In genomic region chr12:33341351-33341892, GRCm38 (mm10) we compare ENCODE assay signal across 9 mouse cellular contexts. TPM values are rescaled to one million over a fixed set of nuclear protein-coding genes. Genes with fewer than 3 reads are reported as not detected.
DNase-seq lines count a peak whose midpoint lies in the region; ATAC-seq and TF ChIP-seq lines count a peak whose summit lies in the region.
"Had no signal": no experiment of that assay in that cellular context is flagged by ENCODE, and none has a peak within 500 bp of the region (broad histone marks: within the 10 kb centered on the region; RNA-seq: fewer than 3 reads in every experiment).

No protein-coding gene starts in this region.

- TF ChIP-seq CTCF in lung, adult 2 months (IDR thresholded peaks at IDR 0.05; ENCODE audit: insufficient read depth, low read length), result no peak

- 68% methylated on average over 17 of the region's 17 CpGs for WGBS in hindbrain, embryonic 12.5 days
- WGBS in hindbrain, embryonic 11.5 days, result 85% methylated on average over 17 of the region's 17 CpGs
- 74% methylated on average over 17 of the region's 17 CpGs for WGBS in kidney, embryonic 15.5 days
- 58% methylated on average over 17 of the region's 17 CpGs for WGBS in lung, adult 2 months

- no peak overlapping the region for H3K9ac ChIP-seq in hindbrain, embryonic 12.5 days
- no peak overlapping the region for H3K9ac ChIP-seq in hindbrain, embryonic 11.5 days (ENCODE audit: low read depth, low read length)
- H3K9ac ChIP-seq in kidney, embryonic 15.5 days, result no peak overlapping the region
- H3K9ac ChIP-seq: embryonic facial prominence, embryonic 12.5 days had no signal

- TF ChIP-seq POLR2A in lung, adult 2 months (IDR thresholded peaks at IDR 0.05; ENCODE audit: borderline replicate concordance, extremely low read depth, low read depth, low read length), result no peak

- no peak overlapping the region for H3K4me3 ChIP-seq in hindbrain, embryonic 12.5 days
- H3K4me3 ChIP-seq in hindbrain, embryonic 11.5 days (ENCODE audit: low read depth, low read length), result no peak overlapping the region
- H3K4me3 ChIP-seq in kidney, embryonic 15.5 days (replicated peaks), result no peak overlapping the region
- H3K4me3 ChIP-seq in lung, adult 2 months (replicated peaks; ENCODE audit: extremely low read depth, low read depth, low read length), result no peak overlapping the region
- H3K4me3 ChIP-seq: embryonic facial prominence, embryonic 12.5 days had no signal

- peak; percentile 70 for ATAC-seq in hindbrain, embryonic 12.5 days (ENCODE audit: low FRiP score)
- ATAC-seq in hindbrain, embryonic 11.5 days (ENCODE audit: low FRiP score), result no peak
- ATAC-seq in kidney, embryonic 15.5 days (replicated peaks; ENCODE audit: low FRiP score), result no peak

- peaks cover 19% of the 10 kb centered on the region for H3K27me3 ChIP-seq in hindbrain, embryonic 12.5 days
- no peaks in the 10 kb centered on the region for H3K27me3 ChIP-seq in hindbrain, embryonic 11.5 days (ENCODE audit: control insufficient read depth, insufficient read depth, low read length)
- peaks cover 7% of the 10 kb centered on the region; the same call in 1 of the 2 replicates for H3K27me3 ChIP-seq in kidney, embryonic 15.5 days

- H3K36me3 ChIP-seq in hindbrain, embryonic 12.5 days, result no peaks in the 10 kb centered on the region
- H3K36me3 ChIP-seq in hindbrain, embryonic 11.5 days (ENCODE audit: control insufficient read depth, insufficient read depth, low read length), result no peaks in the 10 kb centered on the region
- H3K36me3 ChIP-seq in kidney, embryonic 15.5 days, result no peaks in the 10 kb centered on the region
- H3K36me3 ChIP-seq: embryonic facial prominence, embryonic 12.5 days had no signal

- no peak for DNase-seq in hindbrain, embryonic 11.5 days (ENCODE audit: low spot score)
- DNase-seq in Muller cell, postnatal 12 days (ENCODE audit: inconsistent ontology term), result peak; percentile 18
- peak; percentile 83 to 89 for DNase-seq in cerebellum, postnatal 10 days
- peak; percentile 59 for DNase-seq in layer of hippocampus, adult 9-11 months
- no peak for DNase-seq in spleen, adult 18-20 months
- no peak for DNase-seq in lung, adult 2 months

- H3K4me2 ChIP-seq in hindbrain, embryonic 12.5 days (replicated peaks), result no peak overlapping the region
- H3K4me2 ChIP-seq in hindbrain, embryonic 11.5 days (replicated peaks; ENCODE audit: low read depth, low read length), result no peak overlapping the region
- no peak overlapping the region for H3K4me2 ChIP-seq in kidney, embryonic 15.5 days
- H3K4me2 ChIP-seq: embryonic facial prominence, embryonic 12.5 days had no signal

- peaks cover 39% of the 10 kb centered on the region for H3K4me1 ChIP-seq in hindbrain, embryonic 12.5 days
- peaks cover 8% of the 10 kb centered on the region for H3K4me1 ChIP-seq in hindbrain, embryonic 11.5 days (replicated peaks; ENCODE audit: control insufficient read depth, insufficient read depth, low read length)
- peaks cover 18% of the 10 kb centered on the region for H3K4me1 ChIP-seq in kidney, embryonic 15.5 days
- no peaks in the 10 kb centered on the region for H3K4me1 ChIP-seq in lung, adult 2 months (ENCODE audit: control insufficient read depth, insufficient read depth, low read length)

- H3K9me3 ChIP-seq in hindbrain, embryonic 12.5 days (replicated peaks), result no peaks in the 10 kb centered on the region
- no peaks in the 10 kb centered on the region for H3K9me3 ChIP-seq in hindbrain, embryonic 11.5 days (ENCODE audit: control insufficient read depth, low read length)
- H3K9me3 ChIP-seq in kidney, embryonic 15.5 days (replicated peaks), result no peaks in the 10 kb centered on the region
- H3K9me3 ChIP-seq: embryonic facial prominence, embryonic 12.5 days had no signal

- H3K27ac ChIP-seq in hindbrain, embryonic 12.5 days, result peak overlapping the region; percentile 49
- H3K27ac ChIP-seq in hindbrain, embryonic 11.5 days (ENCODE audit: low read depth, low read length), result no peak overlapping the region
- H3K27ac ChIP-seq in kidney, embryonic 15.5 days, result no peak overlapping the region
- H3K27ac ChIP-seq: embryonic facial prominence, embryonic 12.5 days had no signal

RNA-seq across cellular contexts. Expression of gene Efcab10, which starts 53.2 kb away (rescaled TPM):
- 3.0 and 3.5 TPM in 2 replicates for polyA plus RNA-seq in hindbrain, embryonic 12.5 days (2016; fragmentation: Nextera tagmentation; extraction: Ambion mirVana)
- 2.1 and 2.3 TPM in 2 replicates for polyA plus RNA-seq in hindbrain, embryonic 11.5 days (2014; fragmentation: Nextera tagmentation; extraction: Ambion mirVana)
- 0.51 and 0.65 TPM in 2 replicates for polyA plus RNA-seq in kidney, embryonic 15.5 days (2015; fragmentation: Nextera tagmentation; extraction: Ambion mirVana)
- 1.6 TPM in 2 replicates for polyA plus RNA-seq in lung, adult 2 months (2012; rRNA removed)

Comparison
In these comparisons a context has a peak if more than half of its experiments do, and no peak if none do; other contexts are left out.
1. DNase-seq: peak in Muller cell, postnatal 12 days (single experiment), cerebellum, postnatal 10 days (2 of 2) and layer of hippocampus, adult 9-11 months (single experiment); none in hindbrain, embryonic 11.5 days (single experiment), spleen, adult 18-20 months (0 of 2) and lung, adult 2 months (single experiment).